Mouse (Mus musculus) neural tube, embryonic 14.5 days (tissue): ENCODE results near the gene Spty2d1. TPM values are rescaled to one million over a fixed set of nuclear protein-coding genes. Genes with fewer than 3 reads are reported as not detected.

ENCODE experiments used
- ATAC-seq: fragments of 200-750 bp; cut with Nextera tagmentation; 2 replicates; pipeline ENCODE4 v1.8.0; 2017; ENCODE audit warnings: low read depth, mild to moderate bottlenecking, moderate TSS enrichment, moderate library complexity
- H3K27ac ChIP-seq: fragments of 300-500 bp; sonication (generic); 2 replicates; pipeline ENCODE4 v1.5.1; 2014; ENCODE audit warnings: low read depth, mild to moderate bottlenecking, control low read depth, low read length, moderate library complexity, mixed read lengths
- H3K27me3 ChIP-seq: fragments of 300-500 bp; sonication (generic); 2 replicates; pipeline ENCODE4 v1.6.1; 2014; ENCODE audit warnings: low read length; ENCODE audit not compliant: control insufficient read depth, insufficient read depth
- H3K36me3 ChIP-seq: fragments of 300-500 bp; sonication (generic); 2 replicates; pipeline ENCODE4 v1.6.1; 2014; ENCODE audit warnings: low read length, mixed read lengths; ENCODE audit not compliant: control insufficient read depth, insufficient read depth
- H3K4me1 ChIP-seq: fragments of 300-500 bp; sonication (generic); 2 replicates; pipeline ENCODE4 v1.6.1; 2014; ENCODE audit warnings: low read length; ENCODE audit not compliant: control insufficient read depth, insufficient read depth
- H3K4me2 ChIP-seq: fragments of 300-500 bp; sonication (generic); 2 replicates; pipeline ENCODE4 v1.6.1; 2014; ENCODE audit warnings: mild to moderate bottlenecking, low read depth, low read length, control low read depth
- H3K4me3 ChIP-seq: fragments of 300-500 bp; sonication (generic); 2 replicates; pipeline ENCODE4 v1.5.1; 2014; ENCODE audit warnings: low read depth, low read length, control low read depth, mixed read lengths
- H3K9ac ChIP-seq: fragments of 300-500 bp; sonication (generic); replicated peaks from 2 replicates; pipeline ENCODE4 v1.6.1; 2014; ENCODE audit warnings: low read depth, mild to moderate bottlenecking, control low read depth, low read length, mixed read lengths
- H3K9me3 ChIP-seq: fragments of 300-500 bp; sonication (generic); 2 replicates; pipeline ENCODE4 v1.6.1; 2016; ENCODE audit warnings: low read length; ENCODE audit not compliant: control insufficient read depth
- WGBS: fragments of 180-500 bp; shearing (Covaris S2); extraction: QIAGEN DNeasy Blood & Tissue Kit; methylation state at CpG from one replicate; pipeline ENCODE4 v1.1.7; 2014; 5-methylcytosine and 5-hydroxymethylcytosine counted together
- polyA plus RNA-seq: library from polyadenylated mRNA; unstranded; fragments of >200 nt; fragmentation: Nextera tagmentation; extraction: Ambion mirVana; gene quantifications from 2 replicates; pipeline ENCODE4 v1.2.1, GENCODE M21; 2014

Spty2d1 gene
- polyA plus RNA-seq, 1 experiment from 2014 or later: 7.1 TPM

DNA sequence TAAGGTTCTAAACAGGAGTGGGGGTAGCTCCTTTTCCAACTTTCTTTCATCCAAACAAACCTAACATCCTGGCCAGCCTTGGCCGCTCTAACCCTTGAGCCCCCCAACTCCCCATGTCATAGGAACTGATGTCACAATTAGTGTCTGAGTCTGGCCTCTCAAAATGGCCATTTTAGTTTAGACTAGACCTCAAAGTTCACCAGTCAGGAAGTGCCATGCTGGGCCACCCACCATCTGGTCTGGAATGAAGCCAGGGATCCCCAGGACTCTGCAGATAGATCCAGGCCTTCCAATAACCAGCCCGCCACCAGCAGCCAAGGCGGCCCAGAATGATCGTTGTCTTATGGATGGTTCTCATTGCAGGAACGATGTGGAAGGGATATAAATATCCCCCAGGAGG, 21.6 kb downstream of the Spty2d1 start:
- Histone ChIP-seq H3K27ac (no peak overlapping the region), H3K4me2 (no peak overlapping the region), H3K4me1 (no peaks in the 10 kb centered on the region), H3K4me3 (no peak overlapping the region), H3K36me3 (0 out of 2 replicates have a peak, but pooled peaks cover 2% of the 10 kb centered on the region), H3K27me3 (no peaks in the 10 kb centered on the region), H3K9me3 (no peaks in the 10 kb centered on the region), H3K9ac (no peak overlapping the region)
- ATAC-seq: no peak
- 55% methylated on average over 5 of the region's 5 CpGs for WGBS

DNA sequence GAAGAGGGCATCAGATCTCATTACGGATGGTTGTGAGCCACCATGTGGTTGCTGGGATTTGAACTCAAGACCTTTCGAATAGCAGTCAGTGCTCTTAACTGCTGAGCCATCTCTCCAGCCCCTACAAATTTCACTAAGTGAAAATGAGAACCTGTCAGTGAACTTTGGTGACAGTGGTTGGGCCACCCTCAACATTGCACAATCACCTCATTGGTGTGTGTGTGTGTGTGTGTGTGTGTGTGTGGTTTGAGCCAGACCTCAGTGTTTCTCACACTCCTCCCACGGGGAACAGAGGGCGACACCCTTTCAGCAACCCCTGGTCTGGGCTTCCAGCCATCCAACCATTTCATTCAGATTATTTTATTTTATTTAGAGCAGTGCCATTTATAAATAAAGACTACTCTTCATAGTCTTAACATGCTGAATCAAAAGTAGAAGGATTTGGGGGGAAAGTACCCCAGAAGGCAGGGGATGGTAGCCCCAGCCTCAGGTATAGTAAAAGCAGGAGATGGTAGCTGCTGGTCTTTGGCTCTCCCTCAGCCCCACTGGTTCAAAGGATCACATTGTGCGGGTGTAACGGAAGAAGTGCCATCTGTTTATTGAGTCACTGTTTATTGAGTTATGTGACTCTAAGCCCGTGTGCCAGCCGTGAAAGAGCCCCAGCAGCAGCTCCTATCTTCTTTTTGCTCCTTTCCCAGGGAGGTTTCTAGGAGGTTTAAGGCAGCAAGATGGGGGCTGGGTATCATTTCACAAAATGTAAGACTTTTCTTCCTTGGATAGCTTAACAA, 22.3 kb downstream of the Spty2d1 start:
- no peak for ATAC-seq
- Histone ChIP-seq H3K9me3 (no peaks in the 10 kb centered on the region), H3K4me2 (no peak overlapping the region), H3K9ac (no peak overlapping the region), H3K4me3 (no peak overlapping the region), H3K27ac (no peak overlapping the region), H3K36me3 (no peaks in the 10 kb centered on the region), H3K27me3 (no peaks in the 10 kb centered on the region), H3K4me1 (no peaks in the 10 kb centered on the region)
- 53% methylated on average over 8 of the region's 8 CpGs for WGBS

DNA sequence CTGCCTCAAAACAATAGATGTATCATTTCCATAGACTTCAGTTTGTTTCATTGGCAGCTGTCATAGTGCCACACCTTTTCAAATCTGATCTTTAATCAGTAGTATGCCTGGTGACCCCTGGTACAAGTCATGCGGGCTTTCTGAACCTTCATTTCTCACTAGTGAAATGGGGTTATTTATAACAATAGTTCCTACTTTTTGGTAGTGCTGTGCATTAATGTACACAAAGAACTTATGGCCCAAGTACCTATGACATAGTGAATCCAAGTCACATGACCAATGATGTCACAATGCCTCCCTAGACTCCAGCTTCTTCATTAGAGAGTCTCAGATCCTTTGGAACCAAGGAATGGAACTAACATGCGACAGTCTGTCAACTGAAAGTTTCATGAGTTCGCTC, 24.9 kb downstream of the Spty2d1 start, which contains the start of gene Gm9999:
Gene Gm9999 (plus strand): TSS at position 301 of the 400 bp plus-strand sequence.
- ATAC-seq: no peak
- Histone ChIP-seq H3K9ac (no peak within 1 kb of the TSS), H3K4me2 (no peak within 1 kb of the TSS), H3K36me3 (no peaks in the 10 kb centered on the region), H3K27me3 (no peaks in the 10 kb centered on the region), H3K4me1 (no peaks in the 10 kb centered on the region), H3K4me3 (no peak within 1 kb of the TSS), H3K27ac (no peak within 1 kb of the TSS), H3K9me3 (no peaks in the 10 kb centered on the region)
- 95% methylated on average over 3 of the region's 3 CpGs for WGBS

DNA sequence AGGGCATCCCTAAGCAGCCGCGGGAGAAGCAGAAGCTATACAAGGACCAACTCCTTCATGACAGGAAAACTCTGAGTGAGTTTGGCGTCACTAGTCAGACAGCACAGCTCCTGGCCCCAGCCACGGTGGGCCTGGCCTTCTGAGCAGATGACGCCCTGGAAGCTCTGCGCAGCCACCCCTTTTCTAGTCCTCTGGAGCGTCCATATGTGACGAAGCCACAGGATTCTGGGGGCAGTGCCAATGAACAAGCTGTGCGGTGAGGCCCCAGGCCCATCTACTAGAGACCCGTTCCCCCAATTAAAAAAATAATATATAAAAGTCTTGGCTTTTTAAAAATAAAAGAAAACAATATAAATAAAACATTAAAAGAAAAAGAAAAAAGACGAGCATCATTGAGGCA, 32.8 kb downstream of the Spty2d1 start:
- Histone ChIP-seq H3K4me2 (no peak overlapping the region), H3K9ac (no peak overlapping the region), H3K4me1 (no peaks in the 10 kb centered on the region), H3K27me3 (no peaks in the 10 kb centered on the region), H3K9me3 (no peaks in the 10 kb centered on the region), H3K36me3 (no peaks in the 10 kb centered on the region), H3K4me3 (no peak overlapping the region), H3K27ac (no peak overlapping the region)
- no peak for ATAC-seq
- 89% methylated on average over 11 of the region's 11 CpGs for WGBS

DNA sequence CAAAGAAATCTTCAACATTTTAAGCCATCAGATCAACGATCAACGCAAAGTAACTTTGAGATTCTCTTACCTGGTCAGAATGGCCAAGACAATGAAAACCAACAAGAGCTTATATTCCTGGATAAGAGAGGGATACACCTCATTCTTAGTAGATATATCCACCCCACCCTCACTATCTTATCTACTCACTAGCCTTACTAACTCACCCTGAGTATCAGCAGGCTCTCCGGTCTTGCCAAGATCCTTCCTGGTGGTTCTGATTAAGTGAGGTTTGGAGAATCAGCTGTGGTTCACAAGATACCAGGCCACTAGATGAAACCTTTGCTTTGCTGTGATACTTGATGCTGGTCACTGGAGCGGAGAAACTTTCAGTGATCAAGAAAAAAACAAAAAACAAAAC, 33.6 kb downstream of the Spty2d1 start:
- Histone ChIP-seq H3K9me3 (no peaks in the 10 kb centered on the region), H3K4me3 (no peak overlapping the region), H3K4me1 (no peaks in the 10 kb centered on the region), H3K27ac (no peak overlapping the region), H3K27me3 (no peaks in the 10 kb centered on the region), H3K9ac (no peak overlapping the region), H3K4me2 (no peak overlapping the region), H3K36me3 (no peaks in the 10 kb centered on the region)
- no peak for ATAC-seq
- WGBS: 100% methylated on average over 4 of the region's 4 CpGs

DNA sequence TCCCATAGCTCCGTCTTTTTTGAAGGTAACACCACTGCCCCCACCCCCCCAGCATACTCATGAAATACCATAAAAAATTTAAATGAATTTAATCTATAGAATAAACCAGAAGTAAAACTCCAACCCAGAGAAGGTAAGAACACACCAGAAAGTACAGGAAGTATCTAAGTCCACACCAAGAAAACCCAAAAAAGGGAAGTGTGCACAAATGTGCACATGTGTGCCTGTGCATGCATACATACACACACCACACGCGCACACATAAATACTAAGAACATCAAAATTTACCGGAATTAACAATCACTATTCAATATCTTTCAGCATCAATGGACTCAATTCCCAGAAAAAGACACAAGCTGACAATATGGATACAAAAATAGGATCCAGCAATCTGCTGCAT, 38.3 kb downstream of the Spty2d1 start:
- Histone ChIP-seq H3K9ac (no peak overlapping the region), H3K27ac (no peak overlapping the region), H3K9me3 (no peaks in the 10 kb centered on the region), H3K4me1 (no peaks in the 10 kb centered on the region), H3K4me2 (no peak overlapping the region), H3K27me3 (no peaks in the 10 kb centered on the region), H3K4me3 (no peak overlapping the region), H3K36me3 (no peaks in the 10 kb centered on the region)
- no peak for ATAC-seq
- WGBS: 86% methylated on average over 4 of the region's 4 CpGs

DNA sequence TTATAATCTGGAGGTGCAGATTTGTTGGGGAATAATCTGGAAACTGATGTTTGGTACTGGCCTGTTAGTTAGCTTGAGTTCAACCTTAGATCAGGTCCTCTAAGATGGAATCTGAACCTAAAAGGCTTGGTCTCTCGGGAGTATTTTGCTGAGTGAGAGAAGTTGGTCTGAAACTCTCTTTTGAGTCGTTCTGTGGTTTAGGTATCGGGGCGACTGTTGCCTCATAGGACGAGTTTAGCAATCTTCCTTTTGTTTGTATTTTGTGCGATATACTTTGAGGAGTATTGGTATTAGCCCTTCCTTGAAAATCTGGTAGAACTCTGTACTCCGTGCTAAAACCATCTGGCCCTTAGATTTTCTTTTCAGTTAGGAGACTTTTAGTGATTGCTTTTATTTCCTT, 44.1 kb downstream of the Spty2d1 start:
- H3K4me3 ChIP-seq: no peak overlapping the region
- H3K36me3 ChIP-seq: no peaks in the 10 kb centered on the region
- ATAC-seq: no peak
- no peak overlapping the region for H3K9ac ChIP-seq
- H3K9me3 ChIP-seq: no peaks in the 10 kb centered on the region
- no peak overlapping the region for H3K27ac ChIP-seq
- no peak overlapping the region for H3K4me2 ChIP-seq
- H3K27me3 ChIP-seq: no peaks in the 10 kb centered on the region
- WGBS: 85% methylated on average over 7 of the region's 7 CpGs
- no peaks in the 10 kb centered on the region for H3K4me1 ChIP-seq

DNA sequence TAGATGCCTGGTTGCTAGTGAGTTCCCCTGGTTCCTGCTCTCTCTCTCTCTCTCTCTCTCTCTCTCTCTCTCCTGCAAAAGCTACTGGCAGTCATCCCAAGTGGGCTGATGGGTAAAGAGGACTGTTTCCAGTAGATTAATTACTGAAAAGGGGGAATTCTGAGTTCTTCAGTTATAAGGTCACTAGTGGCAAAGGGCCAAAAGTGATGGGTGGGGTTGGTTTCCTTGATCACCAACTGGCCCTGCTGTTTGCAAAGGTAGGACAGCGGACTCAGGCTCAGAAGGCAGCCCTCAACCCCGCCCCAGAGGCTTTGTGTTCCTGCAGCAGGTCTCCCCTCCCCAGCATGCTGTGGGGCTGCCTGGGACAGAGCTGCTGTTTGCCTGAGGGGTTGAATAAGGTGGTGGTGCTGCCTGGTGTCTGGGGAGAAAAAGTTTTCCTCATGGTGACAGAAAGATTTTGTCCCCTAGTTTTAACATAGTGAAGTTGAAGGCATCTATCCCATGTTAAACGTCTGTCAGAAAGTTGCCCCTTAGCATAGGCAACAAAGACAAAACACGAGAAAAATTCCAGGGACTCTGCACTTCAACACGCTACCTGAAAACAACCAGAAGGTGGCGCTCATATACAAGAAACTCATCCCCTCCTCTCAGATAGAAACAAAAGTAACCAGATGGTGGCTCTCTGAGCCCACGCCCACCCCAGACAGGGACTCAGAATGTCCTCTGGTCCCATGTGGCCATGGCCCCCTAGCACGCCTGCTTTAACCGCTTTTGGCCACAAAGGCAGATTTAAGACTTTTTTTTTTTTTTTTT, 45.2 kb downstream of the Spty2d1 start:
- Histone ChIP-seq H3K9me3 (no peaks in the 10 kb centered on the region), H3K27me3 (no peaks in the 10 kb centered on the region), H3K36me3 (no peaks in the 10 kb centered on the region), H3K4me2 (peak overlapping the region; percentile 4; the same call in 1 of the 2 replicates), H3K9ac (no peak overlapping the region), H3K27ac (peak overlapping the region; percentile 39; the same call in 1 of the 2 replicates), H3K4me1 (peaks cover under 1% of the 10 kb centered on the region), H3K4me3 (no peak overlapping the region)
- WGBS: 0% methylated on average over 9 of the region's 9 CpGs
- ATAC-seq: peak; percentile 78

DNA sequence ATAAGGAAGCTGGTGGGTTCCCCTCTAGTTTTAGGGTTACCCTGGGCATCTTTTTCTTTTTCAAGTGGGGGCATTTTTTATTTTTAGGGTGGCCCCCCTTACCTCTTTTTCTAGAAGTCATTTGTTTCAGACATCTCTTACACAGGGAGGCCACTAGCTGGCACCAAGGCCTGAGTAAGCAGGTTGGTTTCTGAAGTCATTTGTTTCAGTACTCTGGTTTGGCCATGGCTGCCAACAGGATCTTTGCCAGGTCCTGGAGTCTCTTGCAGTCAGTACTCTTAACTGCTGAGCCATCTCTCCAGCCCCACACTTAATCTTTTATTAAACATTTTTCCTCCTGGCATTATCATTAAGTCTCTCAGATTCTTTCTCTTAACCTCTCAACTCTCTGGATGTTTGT, 46.1 kb downstream of the Spty2d1 start:
- Histone ChIP-seq H3K9ac (no peak overlapping the region), H3K27ac (0 out of 2 replicates have a peak overlapping the region, but pooled peaks have one; percentile 39)
- ATAC-seq: no peak

More for the DNA sequence above, 46.1 kb downstream of the Spty2d1 start:
- Histone ChIP-seq H3K27me3 (no peaks in the 10 kb centered on the region), H3K36me3 (no peaks in the 10 kb centered on the region), H3K4me3 (no peak overlapping the region), H3K9me3 (no peaks in the 10 kb centered on the region), H3K4me2 (no peak overlapping the region), H3K4me1 (peaks cover 7% of the 10 kb centered on the region)
